Mouse (Mus musculus) Muller cell, postnatal 12 days (primary cell): ENCODE data around the gene Map3k13.

Experiments
- DNase-seq: peaks from one replicate; pipeline ENCODE4 v3.0.0-alpha.2; 2015; ENCODE audit errors: inconsistent ontology term

Map3k13 gene

DNA sequence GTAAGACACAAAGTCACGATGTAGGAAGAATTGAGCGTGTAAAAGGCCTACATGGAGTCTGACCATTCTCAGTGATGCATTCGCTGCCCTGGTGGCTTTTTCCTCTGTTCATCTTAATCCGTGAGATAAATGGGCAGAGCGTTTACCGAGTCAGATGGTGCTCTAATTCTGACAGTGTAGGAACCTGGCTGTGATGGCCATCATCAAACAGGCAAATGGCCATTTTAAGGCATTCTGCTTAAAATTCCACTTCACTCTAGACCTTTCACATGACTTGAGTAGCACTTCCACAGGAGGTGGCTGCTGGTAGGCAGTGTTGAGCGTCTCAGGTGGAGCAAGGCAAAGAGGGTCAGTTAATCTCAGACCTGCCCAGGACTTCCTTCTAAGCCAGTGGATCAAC is 58.2 kb downstream of the Map3k13 start:
- DNase-seq, result no peak

DNA sequence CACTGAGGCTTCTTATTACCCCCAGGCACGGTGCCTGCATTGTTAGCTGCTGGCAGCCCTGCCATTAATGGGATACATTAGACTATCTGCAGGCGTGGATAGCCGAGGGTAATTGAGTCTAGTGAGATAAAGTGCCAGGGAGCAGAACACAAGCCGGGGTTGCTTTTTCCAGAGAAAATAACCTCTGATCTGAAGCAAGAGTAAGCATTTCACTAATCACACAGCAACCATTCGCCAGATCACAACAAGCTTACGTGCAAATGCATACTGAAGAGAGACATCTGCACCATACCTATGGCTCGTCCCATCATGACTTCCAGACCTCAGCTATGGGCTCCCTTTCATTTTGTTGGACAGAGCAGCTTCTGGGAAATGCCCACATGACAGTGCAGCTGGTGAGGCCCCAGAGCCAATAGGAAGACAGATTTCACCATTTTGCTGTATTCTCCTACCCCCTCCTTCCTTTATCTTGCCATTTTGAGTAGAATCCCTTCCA is 59.3 kb downstream of the Map3k13 start:
- no peak for DNase-seq

DNA sequence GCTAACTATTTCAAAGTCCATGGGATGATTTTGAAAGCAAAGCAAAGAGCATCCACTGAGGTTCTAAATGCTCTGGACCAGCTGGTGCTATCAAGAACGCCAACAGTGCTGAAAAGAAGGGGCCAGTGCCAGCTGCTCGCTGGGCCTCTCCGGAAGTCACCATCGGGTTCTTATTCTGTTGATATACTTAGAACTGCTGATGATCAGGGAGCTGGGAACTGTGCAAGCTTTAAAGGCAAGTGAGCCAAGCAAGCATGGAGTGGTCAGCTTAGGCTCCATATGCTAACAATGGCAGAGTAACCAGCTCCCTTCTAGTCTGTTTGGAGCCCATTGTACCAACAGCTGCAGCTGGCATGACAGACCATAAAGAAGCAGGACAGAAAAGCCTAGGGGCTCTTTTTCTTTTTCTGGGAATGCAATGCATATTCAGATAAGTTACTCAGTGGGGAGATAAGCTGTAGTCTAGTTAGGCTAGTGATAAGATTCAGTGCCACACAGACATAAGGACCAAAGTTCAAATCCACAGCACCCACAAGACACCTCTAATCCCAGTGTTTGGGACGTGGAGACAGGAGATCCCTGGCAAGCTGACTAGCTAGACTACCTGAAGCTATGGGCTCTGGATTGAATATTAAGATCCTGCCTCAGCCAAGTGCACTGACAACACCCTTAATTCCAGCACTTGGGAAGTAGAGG is 60.6 kb downstream of the Map3k13 start:
- no peak for DNase-seq

DNA sequence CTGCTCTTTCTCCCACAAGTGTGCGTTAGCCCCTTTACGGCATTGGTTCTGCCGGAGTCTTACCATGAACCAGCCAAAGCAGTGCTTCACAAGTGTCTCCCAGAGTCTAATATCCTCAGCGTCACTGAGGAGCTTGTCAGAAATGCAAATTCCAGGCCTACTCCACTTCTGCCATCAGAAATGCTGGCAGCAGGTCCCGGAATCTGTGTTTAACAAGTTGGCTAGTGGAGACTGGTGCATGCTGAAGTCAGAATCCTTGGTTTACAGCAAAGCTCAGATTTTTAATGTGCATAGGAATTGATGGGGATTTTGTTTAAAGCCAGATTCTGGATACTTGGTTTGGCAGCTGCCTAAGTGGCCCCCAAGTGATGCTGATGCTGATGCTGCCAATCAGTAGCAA is 62.0 kb downstream of the Map3k13 start:
- DNase-seq, result no peak

DNA sequence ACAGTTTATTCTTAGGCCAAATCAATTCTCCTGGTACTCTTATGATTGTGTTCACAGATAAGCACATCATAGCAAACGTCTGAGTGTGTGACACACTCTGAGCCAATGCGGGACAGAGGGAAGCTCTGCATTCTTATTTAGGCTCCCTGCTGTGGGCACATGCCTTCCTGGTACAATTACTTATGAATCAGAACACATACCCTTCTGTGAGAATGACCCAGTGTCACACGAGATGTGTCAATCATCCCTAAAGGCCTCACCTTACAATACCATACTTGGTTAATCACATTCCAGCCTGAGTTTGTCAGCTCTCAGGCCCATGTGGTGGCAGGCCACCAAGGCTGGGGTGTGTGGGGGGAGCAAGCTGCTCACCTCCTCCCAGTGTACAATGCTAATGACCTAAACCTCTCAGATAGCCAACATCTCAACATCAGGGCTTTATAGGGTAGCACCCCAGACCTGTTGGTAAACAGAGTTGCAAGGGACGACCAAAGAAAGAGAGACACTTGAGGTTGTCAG is 63.0 kb downstream of the Map3k13 start:
- DNase-seq, result peak; percentile 74

DNA sequence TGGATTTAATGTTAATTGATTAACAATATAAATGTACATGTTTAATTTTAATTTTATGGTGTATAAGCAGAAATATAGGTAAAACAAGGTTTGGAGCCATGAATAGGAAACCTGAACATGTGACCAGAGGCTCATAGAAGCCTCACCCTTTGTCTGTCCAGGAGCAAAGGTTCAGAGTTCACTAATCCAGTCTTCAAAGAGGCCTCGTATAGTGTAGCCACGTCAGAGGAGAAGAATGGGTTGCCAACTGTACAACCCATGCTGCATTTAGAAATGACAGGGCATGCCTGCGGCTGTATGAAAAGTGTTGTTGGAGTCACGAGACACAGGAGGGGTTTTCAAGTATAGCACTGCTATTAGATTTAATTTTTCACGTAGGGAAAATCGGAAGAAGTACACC is 64.0 kb downstream of the Map3k13 start:
- no peak for DNase-seq

DNA sequence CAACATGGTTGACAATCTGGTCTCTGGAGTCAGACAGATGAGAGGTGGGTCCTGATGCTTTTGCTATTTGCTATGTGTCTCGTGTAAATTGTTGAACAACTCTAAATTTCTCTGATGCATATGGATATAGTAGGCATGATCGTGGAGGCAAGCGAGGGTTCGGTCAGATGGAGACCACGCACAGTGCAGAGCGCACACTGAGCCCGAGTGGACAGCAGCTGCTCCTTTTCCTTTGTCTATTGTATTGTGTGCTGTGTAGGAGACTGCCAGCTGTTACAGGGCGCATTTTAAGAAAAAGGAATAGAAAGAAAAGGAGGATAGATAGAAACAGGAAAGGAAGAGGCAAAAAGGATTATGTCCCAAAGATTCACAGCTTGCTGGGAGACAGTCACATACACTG is 64.7 kb downstream of the Map3k13 start:
- DNase-seq, result no peak

DNA sequence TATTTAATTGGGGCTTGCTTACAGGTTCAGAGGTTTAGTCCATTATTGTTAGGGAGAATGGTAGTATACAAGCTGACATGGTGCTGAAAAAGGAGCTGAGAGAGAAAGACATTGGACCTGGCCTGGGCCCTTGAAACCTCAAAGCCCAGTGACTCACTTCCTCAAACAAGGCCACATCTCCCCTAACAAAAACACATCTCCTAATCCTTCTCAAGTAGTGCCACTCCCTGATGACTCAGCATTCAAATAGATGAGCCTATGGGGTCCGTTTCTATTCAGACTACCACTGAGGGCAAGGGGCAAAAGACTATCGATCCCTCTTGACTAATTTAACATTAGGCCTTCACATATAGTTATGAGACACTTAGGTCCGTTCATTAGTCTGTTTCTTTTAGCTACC is 68.3 kb downstream of the Map3k13 start:
- no peak for DNase-seq

DNA sequence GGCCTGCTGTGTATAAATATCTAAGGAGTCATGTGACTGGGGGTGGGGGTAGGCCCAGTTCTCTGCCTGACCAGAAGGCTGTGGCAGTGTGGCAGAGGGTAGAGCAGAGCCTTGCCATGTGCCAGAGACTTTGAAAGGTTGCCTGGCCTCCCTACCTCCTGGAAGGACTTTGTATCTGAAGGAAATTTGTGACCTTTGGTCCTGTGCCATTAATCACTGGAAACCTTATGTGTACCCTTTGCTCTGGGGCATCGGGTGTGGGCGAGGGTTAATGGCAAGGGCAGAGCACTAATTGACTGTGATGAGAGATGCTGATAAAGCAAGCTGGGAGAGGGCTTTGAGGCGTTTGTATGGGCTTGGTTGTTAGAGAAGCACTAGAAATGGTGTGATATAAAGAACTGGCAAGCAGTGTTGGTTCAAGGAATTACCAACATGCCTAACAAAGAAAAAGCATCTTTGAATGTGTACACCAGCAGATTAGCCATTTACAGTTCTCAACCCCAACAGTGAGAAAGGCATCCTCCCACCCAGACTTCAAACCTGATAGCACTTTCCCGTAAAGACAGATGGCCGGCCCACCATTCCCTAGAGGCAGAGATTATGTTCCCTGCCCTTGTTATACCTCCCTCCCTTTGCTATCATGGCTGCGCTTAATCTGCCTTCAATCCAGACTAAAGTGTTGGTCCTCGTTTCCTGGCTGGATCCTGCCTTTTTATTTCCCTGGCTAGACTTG is 71.3 kb downstream of the Map3k13 start:
- DNase-seq, result no peak

DNA sequence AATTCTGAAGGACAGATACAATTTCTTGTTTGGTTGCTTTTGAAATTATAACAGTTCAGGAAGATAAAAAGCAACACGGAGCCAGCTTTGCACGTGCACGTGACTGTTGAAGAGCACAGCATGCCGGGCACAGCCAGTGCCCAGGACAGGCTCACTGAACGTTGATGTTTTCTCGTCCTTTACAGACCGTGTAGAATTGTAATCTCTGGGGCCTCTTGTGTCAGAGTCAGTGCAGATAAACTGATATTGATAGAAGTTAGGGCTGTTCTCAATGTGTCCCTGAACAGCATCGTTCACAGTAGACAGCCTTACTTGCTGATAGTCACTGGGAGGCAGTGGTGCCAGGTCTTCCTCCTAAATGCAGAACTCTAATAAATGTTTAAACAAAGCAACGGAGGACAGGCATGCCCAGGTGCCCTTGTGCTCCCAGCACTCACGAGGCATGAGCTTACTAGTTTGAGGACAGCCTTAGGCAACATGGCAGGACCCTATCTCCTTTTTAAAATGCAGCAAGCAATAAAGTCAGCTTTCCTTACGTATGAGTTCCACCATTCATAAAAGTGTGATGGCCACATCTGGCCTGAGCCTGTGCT is 71.9 kb downstream of the Map3k13 start:
- no peak for DNase-seq

DNA sequence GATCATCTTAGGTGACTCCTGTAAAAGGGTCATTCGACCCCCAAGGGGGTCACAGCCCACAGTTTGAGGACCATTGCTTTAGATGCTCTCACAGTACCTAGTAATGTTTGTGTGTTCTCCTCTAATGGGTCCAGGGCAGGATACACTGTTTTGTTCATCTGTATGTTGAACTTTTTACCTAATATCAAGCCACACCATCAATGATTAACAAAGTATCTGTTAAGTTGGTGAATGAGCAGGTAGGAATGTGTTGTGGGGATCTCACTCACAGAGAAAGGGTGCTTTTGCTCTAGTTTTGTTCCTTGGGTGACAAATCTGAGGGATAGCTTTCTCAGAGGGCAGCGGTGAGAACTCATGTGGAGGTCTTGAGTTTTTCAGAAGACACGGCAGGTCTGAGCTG is 73.6 kb downstream of the Map3k13 start:
- no peak for DNase-seq

DNA sequence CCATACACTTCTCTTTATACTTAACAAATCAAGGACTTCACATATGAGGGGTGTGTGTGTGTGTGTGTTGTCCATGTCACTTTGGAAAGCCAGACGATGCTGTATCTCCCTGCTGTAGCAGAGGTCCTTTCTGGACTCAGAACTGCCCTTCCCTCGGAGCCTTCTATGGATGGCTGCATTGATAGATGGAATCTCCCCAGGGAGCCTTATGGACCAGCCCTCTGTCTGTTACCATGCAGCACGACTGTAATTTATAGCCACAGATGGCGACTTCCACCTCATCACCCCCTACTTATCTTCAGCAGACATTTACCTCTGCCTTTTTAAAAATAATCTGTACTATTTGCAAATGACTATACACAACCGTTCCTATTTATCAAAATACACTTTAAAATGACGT is 74.5 kb downstream of the Map3k13 start:
- DNase-seq, result no peak

DNA sequence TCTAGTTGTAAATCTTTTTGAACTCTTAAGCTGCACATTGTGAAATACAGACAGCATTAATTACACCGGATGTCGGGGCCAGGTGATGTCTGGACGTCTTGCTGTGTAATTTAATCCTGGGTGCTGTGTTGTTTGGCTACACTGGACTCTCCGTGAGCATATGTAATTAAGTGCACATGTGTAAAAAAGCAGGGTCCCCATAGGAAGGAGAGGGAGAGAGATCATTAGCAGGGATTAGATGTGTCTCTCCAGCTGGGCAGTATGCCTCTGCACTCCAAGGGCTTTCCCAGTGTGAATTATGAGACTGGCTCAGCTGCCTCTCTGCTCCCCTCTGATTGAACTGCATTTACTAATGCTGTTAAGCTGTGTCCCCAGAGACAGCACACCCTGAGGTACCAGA is 75.7 kb downstream of the Map3k13 start:
- no peak for DNase-seq

DNA sequence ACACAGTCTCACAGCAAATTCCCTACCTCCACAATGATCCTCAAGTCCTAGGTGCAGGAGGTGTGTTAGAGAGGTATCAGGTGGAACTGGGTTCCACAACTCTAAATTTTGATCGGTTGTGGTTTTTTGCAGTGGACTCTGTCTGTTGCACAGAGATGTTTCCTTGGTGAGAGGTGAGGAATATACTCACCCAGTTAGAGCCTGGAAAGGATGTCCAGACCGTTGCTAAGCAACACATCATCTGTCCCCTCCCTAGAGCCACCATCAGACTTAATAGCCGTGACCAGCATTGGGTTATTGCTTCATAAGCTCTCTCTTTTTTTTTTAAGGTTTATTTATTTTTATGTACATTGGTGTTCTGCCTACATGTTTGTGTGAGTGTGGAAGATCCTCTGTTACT is 83.6 kb downstream of the Map3k13 start:
- DNase-seq, result no peak

DNA sequence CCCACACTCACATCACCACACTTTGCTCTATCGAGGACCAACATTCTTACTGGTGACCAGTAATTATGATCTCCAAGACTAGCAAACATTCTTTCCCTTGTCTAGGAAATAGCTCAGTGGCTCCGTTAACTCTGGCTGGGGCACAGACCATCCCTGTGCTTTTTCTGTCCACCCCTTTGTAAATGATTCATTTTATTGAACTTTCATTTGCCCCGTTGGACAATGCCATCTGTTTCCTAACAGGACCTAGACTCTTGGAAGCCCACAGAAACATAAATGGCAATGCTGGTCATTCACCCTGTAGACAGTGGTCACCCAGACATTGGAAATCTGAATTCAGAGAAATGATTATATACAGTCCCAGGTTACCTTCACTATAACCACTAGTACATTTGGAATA is 84.7 kb downstream of the Map3k13 start:
- no peak for DNase-seq

DNA sequence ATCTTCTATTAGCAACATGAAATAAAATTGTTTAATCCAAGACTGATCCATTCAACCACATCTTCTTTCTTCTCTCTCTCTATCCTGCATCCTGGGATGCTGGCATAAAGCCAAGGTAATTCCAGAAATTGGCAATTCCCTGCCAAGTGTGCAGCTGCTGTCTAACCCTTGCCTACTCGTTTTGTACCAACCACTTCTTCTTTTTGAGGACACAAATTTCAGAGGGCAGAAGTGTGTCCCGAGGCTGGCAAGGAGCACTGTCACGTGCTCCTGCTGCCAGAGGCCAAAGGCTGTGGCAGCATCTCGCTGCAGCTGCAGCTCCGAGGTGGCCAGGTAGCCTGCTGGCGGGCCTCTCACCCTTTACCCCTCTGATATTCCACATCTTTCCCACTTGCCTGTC is 87.0 kb downstream of the Map3k13 start:
- peak; percentile 39 for DNase-seq

DNA sequence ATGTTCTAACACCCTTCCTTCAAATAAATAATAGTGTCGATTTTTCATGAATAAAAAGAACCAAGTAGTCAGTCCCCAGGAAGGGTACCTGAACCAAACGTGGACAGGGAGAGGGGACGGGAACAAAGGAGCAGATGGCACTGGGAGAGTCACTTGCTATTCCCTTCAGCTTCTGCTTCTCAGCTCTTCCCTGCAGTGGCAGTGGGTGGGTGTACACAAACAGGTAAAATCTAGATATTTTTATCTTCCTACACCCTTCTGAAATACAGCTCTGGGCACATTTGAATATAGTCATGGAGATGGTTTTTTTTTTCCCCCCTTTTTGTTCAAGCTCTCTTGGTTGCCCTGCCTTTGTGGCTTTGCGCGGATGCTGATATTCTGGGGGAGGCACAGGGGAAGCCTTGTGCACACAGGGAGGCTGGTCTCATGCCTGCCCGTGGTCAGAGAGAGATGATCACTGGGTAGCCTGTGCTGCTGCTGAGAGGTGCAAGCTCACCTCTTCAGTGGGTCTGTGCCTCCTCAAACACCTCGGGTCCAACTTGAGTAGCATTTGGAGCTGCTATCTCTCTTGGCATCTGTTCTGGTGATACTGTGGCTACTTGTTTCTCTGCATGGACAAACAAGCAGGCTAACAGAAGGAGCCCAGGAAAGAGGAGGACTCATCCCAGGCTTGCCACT is 87.6 kb downstream of the Map3k13 start:
- no peak for DNase-seq

DNA sequence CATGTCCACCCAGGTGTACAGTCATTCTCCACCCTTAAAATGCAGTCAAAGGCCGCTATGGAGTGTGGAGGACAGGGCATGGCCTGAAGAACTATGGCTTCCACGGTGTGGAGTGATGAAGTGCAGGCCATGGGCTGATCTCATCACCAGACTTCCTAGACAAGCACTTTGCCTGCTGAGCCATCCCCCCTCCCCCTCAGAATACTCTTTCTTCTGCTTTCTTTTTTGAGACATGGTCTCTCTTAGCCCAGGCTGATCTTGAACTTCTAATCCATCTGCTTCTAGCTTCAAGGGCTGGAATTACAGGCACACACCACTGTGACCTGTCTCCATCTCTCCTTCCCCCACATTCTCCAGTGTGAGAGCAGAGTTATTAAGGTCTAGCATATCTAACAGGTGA is 93.5 kb downstream of the Map3k13 start:
- DNase-seq, result no peak

DNA sequence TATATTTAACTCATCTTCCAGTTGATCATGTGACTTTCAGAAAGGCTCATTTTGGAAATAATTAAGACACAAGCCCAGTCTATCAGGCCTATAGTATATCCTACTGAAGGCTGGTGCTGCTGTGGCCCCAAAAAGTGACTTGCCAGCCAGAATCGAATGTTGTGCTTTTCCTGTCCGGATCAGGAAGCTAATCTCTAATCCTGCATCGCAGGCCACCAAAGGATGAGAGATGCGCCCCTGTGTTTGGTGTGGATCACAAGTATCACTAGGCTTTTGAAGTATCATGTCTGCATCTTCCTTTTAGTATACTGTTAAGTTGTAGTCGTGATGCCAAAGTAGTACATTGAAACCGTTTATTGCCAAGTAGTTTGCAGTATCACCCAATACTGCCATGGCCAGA is 99.7 kb downstream of the Map3k13 start:
- no peak for DNase-seq

DNA sequence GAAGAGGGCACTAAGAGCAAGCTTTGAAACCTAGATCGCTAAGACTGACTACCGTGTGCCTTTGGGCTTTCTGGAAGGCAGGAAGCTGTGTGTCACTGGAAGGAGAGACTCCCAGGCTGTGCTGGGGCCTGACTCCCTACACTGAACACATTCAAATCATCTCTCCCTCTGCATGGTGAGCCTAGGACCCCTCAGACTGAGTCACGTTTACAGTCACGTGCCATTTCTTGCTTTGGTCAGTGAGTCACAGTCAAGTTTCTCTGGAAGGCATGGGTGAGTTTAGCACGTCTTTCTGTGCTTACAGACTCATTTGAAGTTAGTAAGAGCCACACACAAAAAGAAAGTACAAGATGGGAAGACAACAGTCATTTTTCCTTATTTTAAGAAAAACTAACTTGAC is 107.1 kb downstream of the Map3k13 start:
- no peak for DNase-seq

DNA sequence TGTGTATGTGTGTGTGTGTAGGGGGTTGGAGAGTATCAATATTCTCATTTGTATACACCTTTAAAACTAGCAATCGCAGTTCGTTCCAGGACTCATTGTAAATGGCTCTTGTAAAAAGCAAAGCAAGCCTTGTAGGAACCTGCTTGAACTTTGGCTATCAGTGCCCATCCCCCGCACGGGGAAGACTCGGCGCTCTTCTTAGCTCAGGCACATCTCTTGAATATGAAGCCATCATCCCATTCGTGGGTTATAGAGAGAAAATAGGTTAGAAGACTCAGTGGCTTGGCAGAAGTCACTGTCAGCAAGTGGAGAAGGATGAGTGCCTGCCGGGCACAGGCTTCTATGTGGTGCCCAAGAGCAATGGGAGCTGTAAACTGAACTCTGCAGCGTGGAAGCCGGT is 110.5 kb downstream of the Map3k13 start:
- no peak for DNase-seq

DNA sequence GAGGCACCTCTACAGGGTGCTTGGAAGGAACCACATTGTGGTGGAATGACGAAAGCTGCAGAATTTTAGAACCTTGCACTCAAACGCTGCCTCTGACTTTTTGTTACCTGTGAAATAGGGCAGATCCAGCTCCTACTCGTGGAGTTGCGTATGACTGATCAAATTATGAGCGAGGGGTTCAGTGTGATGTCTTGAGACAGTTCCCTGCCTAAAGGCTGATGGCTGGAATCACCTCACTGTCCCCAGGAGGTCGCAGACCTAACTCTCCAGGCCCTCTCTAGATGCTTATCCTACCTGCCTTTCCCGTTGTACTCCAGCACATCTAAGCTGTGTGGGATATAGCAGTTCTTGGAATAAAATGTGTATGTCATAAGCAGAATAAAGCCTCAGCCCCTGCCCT is 111.8 kb downstream of the Map3k13 start:
- no peak for DNase-seq
